Mouse (Mus musculus) hindbrain, embryonic 11.5 days (tissue): ENCODE data around the gene Hist1h2ap. TPM values are rescaled to one million over a fixed set of nuclear protein-coding genes. Genes with fewer than 3 reads are reported as not detected.
A peak's percentile ranks its signal among the peaks of the same experiment; 100 is the strongest.
"Not testable (repeated sequence)": the region's sequence is repeated elsewhere in the genome, so short reads cannot be mapped to it uniquely, and the experiment has no call there.

Experiments
- ATAC-seq: fragments of 200-750 bp; cut with Nextera tagmentation; 2 replicates; pipeline ENCODE4 v1.8.0; 2017; ENCODE audit warnings: mild to moderate bottlenecking, moderate TSS enrichment, moderate library complexity; ENCODE audit not compliant: low FRiP score
- DNase-seq: peaks from one replicate; pipeline ENCODE4 v3.0.0-alpha.2; 2015; ENCODE audit warnings: low spot score
- H3K27ac ChIP-seq: fragments of 300-500 bp; sonication (generic); 2 replicates; pipeline ENCODE4 v1.5.1; 2014; ENCODE audit warnings: mild to moderate bottlenecking, low read depth, low read length
- H3K27me3 ChIP-seq: fragments of 300-500 bp; sonication (generic); 2 replicates; pipeline ENCODE4 v1.6.1; 2014; ENCODE audit warnings: mild to moderate bottlenecking, low read length, moderate library complexity, mixed read lengths; ENCODE audit not compliant: control insufficient read depth, insufficient read depth
- H3K36me3 ChIP-seq: fragments of 300-500 bp; sonication (generic); 2 replicates; pipeline ENCODE4 v1.6.1; 2014; ENCODE audit warnings: mild to moderate bottlenecking, low read length, moderate library complexity, mixed read lengths; ENCODE audit not compliant: control insufficient read depth, insufficient read depth
- H3K4me1 ChIP-seq: fragments of 300-500 bp; sonication (generic); replicated peaks from 2 replicates; pipeline ENCODE4 v1.6.1; 2014; ENCODE audit warnings: low read length, mixed read lengths; ENCODE audit not compliant: control insufficient read depth, insufficient read depth
- H3K4me2 ChIP-seq: fragments of 300-500 bp; sonication (generic); replicated peaks from 2 replicates; pipeline ENCODE4 v1.6.1; 2014; ENCODE audit warnings: mild to moderate bottlenecking, low read depth, low read length
- H3K4me3 ChIP-seq: fragments of 300-500 bp; sonication (generic); 2 replicates; pipeline ENCODE4 v1.5.1; 2014; ENCODE audit warnings: low read depth, low read length
- H3K9ac ChIP-seq: fragments of 300-500 bp; sonication (generic); 2 replicates; pipeline ENCODE4 v1.6.1; 2014; ENCODE audit warnings: low read depth, low read length
- H3K9me3 ChIP-seq: fragments of 300-500 bp; sonication (generic); 2 replicates; pipeline ENCODE4 v1.6.1; 2016; ENCODE audit warnings: low read length; ENCODE audit not compliant: control insufficient read depth
- WGBS: fragments of 180-500 bp; shearing (Covaris S2); extraction: QIAGEN DNeasy Blood & Tissue Kit; methylation state at CpG from one replicate; pipeline ENCODE4 v1.1.7; 2014; 5-methylcytosine and 5-hydroxymethylcytosine counted together
- polyA plus RNA-seq: library from polyadenylated mRNA; unstranded; fragments of >200 nt; fragmentation: Nextera tagmentation; extraction: Ambion mirVana; gene quantifications from 2 replicates; pipeline ENCODE4 v1.2.1, GENCODE M21; 2014

The Hist1h2ap gene
- polyA plus RNA-seq, 1 experiment from 2014 or later, result 4,856 TPM

DNA sequence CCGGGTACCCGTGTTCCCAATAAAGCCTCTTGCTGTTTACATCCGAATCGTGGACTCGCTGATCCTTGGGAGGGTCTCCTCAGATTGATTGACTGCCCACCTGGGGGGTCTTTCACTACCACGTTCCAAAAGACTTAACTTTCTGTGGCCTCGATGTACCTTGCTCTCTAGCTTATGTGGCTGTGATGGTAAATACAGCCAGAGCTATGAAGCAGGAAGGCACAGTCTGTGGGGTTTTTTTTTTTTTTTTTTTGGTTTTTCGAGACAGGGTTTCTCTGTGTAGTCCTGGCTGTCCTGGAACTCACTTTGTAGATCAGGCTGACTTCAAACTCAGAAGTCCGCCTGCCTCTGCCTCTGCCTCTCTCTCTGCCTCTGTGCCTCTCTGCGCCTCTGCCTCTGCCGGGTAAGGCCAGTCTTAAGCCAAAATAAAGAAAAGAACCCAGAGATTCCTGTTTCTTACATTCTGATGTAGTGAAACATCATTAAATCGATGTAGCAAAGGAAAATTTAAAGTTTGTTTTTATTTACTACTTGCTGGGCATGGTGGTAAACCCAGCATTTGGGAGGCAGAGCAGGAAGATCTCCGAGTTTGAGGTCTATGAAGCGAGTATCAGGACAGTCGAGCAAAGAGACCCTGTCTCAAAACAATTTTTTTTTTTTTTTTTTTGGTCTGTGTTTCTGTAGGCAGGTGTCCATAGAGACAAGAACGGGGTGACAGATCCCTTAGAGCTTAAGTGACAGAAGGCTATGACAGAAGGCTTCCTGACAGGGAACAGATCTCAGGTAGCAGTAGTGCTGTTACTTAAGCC lies 13.0 kb downstream of the Hist1h2ap start:
- not testable (repeated sequence) for H3K4me2 ChIP-seq, H3K4me1 ChIP-seq, H3K4me3 ChIP-seq, H3K36me3 ChIP-seq, H3K9ac ChIP-seq, DNase-seq, H3K27ac ChIP-seq, H3K27me3 ChIP-seq, ATAC-seq, H3K9me3 ChIP-seq
- 76% methylated on average over 6 of the region's 16 CpGs for WGBS

DNA sequence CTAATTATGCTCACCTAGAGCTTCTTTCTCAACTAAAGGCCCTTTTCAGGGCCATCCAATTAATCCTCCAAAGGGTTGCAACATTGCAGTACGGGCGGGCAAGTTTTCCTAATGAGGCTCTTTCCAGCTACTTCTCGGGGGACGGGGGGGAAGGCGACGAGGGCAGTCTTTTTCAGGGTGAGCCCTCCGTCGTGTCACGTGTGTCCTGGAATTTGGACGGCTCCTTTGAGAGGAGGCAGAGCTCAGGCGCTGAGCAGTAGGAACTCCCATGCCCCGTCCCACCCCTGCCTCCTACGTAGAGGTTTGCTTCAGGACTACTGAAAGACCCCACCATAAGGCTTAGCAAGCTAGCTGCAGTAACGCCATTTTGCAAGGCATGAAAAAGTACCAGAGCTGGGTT lies 21.2 kb downstream of the Hist1h2ap start:
- ATAC-seq, result peak; percentile 66
- not testable (repeated sequence) for H3K27ac ChIP-seq, H3K4me3 ChIP-seq, DNase-seq, H3K4me1 ChIP-seq, H3K9me3 ChIP-seq, H3K9ac ChIP-seq, H3K36me3 ChIP-seq, H3K27me3 ChIP-seq
- WGBS, result under 1% methylated on average over 14 of the region's 14 CpGs
- peak overlapping the region; percentile 11; the same call in 1 of the 2 replicates for H3K4me2 ChIP-seq

GRCm38 (mm10) chr13:21811539-21811938 lies 21.8 kb downstream of the Hist1h2ap start, which contains the start of gene Hist1h4m:
Gene Hist1h4m, plus strand, starts transcription at chr13:21811746.
- not testable (repeated sequence) for H3K9me3 ChIP-seq, DNase-seq, H3K36me3 ChIP-seq, H3K27me3 ChIP-seq, H3K4me1 ChIP-seq, H3K27ac ChIP-seq, H3K4me3 ChIP-seq, H3K9ac ChIP-seq
- peak within 1 kb of the TSS; percentile 11; the same call in 1 of the 2 replicates for H3K4me2 ChIP-seq
- peak; percentile 54 for ATAC-seq
- WGBS, result no CpG with 5 or more reads among the region's 24 CpGs

GRCm38 (mm10) chr13:21811074-21811473 lies 22.2 kb downstream of the Hist1h2ap start:
- not testable (repeated sequence) for H3K27me3 ChIP-seq, H3K36me3 ChIP-seq, H3K4me3 ChIP-seq, H3K9me3 ChIP-seq, H3K9ac ChIP-seq, H3K27ac ChIP-seq, H3K4me1 ChIP-seq, H3K4me2 ChIP-seq, DNase-seq
- peak; percentile 48 for ATAC-seq
- WGBS, result no CpG with 5 or more reads among the region's 8 CpGs

DNA sequence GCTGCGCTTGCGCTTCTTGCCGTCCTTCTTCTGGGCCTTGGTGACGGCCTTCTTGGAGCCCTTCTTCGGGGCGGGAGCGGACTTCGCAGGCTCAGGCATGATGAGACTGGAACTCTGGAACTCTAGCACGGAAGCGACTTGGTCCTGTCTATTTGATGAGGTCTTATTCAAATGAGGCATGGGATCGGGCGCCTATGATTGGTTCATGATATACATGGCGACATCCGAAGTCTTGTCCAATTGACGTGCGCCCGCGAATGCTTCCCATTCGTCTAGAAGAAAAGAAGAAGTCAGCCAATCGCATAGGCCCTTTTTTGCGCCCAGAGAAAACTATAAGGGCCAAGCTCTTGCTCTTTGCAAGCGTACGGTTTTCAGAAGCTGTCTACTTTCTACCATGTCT lies 23.2 kb downstream of the Hist1h2ap start, which contains the start of the genes Hist1h2bq and Hist1h2ao:
Gene Hist1h2bq (minus strand): TSS at position 125 of the 400 bp plus-strand sequence.
Gene Hist1h2ao (plus strand): TSS at position 393 of the 400 bp plus-strand sequence.
- H3K9ac ChIP-seq, H3K4me2 ChIP-seq, H3K36me3 ChIP-seq, H3K27me3 ChIP-seq, H3K4me3 ChIP-seq, H3K4me1 ChIP-seq, H3K9me3 ChIP-seq, H3K27ac ChIP-seq, DNase-seq: not testable (repeated sequence)
- peak; percentile 98 for ATAC-seq
- no CpG with 5 or more reads among the region's 23 CpGs for WGBS

- not testable (repeated sequence) for H3K9me3 ChIP-seq, DNase-seq, H3K9ac ChIP-seq, H3K4me2 ChIP-seq, H3K4me3 ChIP-seq, H3K27ac ChIP-seq, H3K36me3 ChIP-seq, H3K27me3 ChIP-seq, H3K4me1 ChIP-seq
- no CpG with 5 or more reads among the region's 4 CpGs for WGBS
- peak; percentile 75 for ATAC-seq
Observed at GRCm38 (mm10) chr13:21803058-21803457, 30.2 kb downstream of the Hist1h2ap start.

DNA sequence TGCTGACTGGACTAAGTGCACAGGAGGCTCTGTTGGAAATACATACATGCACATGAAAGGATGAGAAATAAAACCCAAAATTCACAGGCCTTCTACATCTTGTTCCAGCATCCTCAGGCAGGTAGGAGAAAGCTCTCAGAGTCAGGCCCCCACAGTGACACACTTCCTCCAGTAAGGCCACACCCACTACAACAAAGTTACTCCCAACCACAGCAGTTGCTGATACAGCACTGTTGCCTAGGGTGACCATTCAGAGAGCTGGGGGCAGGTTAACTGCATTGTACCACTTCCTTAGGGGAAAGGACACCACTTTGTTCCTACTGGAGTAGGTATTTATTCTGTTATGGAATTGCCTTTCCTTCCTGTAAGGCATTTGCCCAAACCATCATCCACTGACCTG lies 36.1 kb downstream of the Hist1h2ap start:
- H3K27me3 ChIP-seq, H3K9ac ChIP-seq, ATAC-seq, H3K4me1 ChIP-seq, H3K4me3 ChIP-seq, H3K27ac ChIP-seq, DNase-seq, H3K4me2 ChIP-seq, H3K36me3 ChIP-seq, H3K9me3 ChIP-seq: not testable (repeated sequence)

GRCm38 (mm10) chr13:21795584-21795983 lies 37.7 kb downstream of the Hist1h2ap start:
- Histone ChIP-seq H3K9ac (no peak overlapping the region), H3K9me3 (no peaks in the 10 kb centered on the region), H3K27ac (no peak overlapping the region), H3K4me2 (no peak overlapping the region), H3K4me1 (no peaks in the 10 kb centered on the region), H3K36me3 (no peaks in the 10 kb centered on the region), H3K27me3 (no peaks in the 10 kb centered on the region), H3K4me3 (no peak overlapping the region)
- DNase-seq, result no peak
- ATAC-seq, result no peak
- WGBS, result 90% methylated on average over 7 of the region's 7 CpGs
